Comparison of ENCODE assay signal across 23 mouse cellular contexts in genomic region chr2:78965396-78965795, GRCm38 (mm10).
DNase-seq lines count a peak whose midpoint lies in the region; ATAC-seq lines count a peak whose summit lies in the region.
"Had no signal": no experiment of that assay in that cellular context is flagged by ENCODE, and none has a peak within 500 bp of the region (broad histone marks: within the 10 kb centered on the region; RNA-seq: fewer than 3 reads in every experiment).

No protein-coding gene starts in this region.

- H3K4me1 ChIP-seq in midbrain, embryonic 13.5 days (replicated peaks), result peaks cover 14% of the 10 kb centered on the region
- H3K4me1 ChIP-seq in midbrain, embryonic 10.5 days, result peaks cover 16% of the 10 kb centered on the region

- H3K36me3 ChIP-seq in midbrain, embryonic 13.5 days, result no peaks in the 10 kb centered on the region
- no peaks in the 10 kb centered on the region for H3K36me3 ChIP-seq in midbrain, embryonic 10.5 days
- H3K36me3 ChIP-seq: embryonic facial prominence, embryonic 13.5 days; forebrain, embryonic 12.5 days; heart, embryonic 10.5 days; hindbrain, embryonic 15.5 days had no signal

- no peak overlapping the region for H3K4me2 ChIP-seq in midbrain, embryonic 13.5 days (replicated peaks)
- H3K4me2 ChIP-seq: embryonic facial prominence, embryonic 13.5 days; forebrain, embryonic 12.5 days; hindbrain, embryonic 15.5 days had no signal

- 0 out of 2 replicates have a peak, but pooled peaks have one; percentile 27 for ATAC-seq in midbrain, embryonic 13.5 days
- ATAC-seq: forebrain, embryonic 16.5 days; intestine, postnatal 0 days had no signal

- H3K9ac ChIP-seq in midbrain, embryonic 13.5 days (replicated peaks), result no peak overlapping the region
- H3K9ac ChIP-seq: embryonic facial prominence, embryonic 13.5 days; forebrain, embryonic 12.5 days; hindbrain, embryonic 15.5 days had no signal

- no peak overlapping the region for H3K27ac ChIP-seq in midbrain, embryonic 13.5 days
- H3K27ac ChIP-seq in midbrain, embryonic 10.5 days (replicated peaks), result no peak overlapping the region
- H3K27ac ChIP-seq: embryonic facial prominence, embryonic 13.5 days; forebrain, embryonic 12.5 days; gastrocnemius, adult 2 months; heart, embryonic 10.5 days; hindbrain, embryonic 15.5 days had no signal

- DNase-seq in embryo, embryonic 11 days, result peak; percentile 37
- no peak for DNase-seq in embryo, embryonic 9.5 days (ENCODE audit: extremely low spot score)
- DNase-seq in midbrain, embryonic 10.5 days (ENCODE audit: low spot score), result no peak
- peak; percentile 49 for DNase-seq in forelimb bud, embryonic 11.5 days (ENCODE audit: low read depth, low spot score)
- no peak for DNase-seq in gastrocnemius, adult 18-20 months (ENCODE audit: low spot score)
- DNase-seq in kidney, adult 9 months, result no peak
- DNase-seq: adrenal gland, adult 8-10 months; adrenal gland, postnatal 36 days; cerebellum, adult 11 months; cerebellum, adult 9-10 months; cerebellum, postnatal 36 days; gastrocnemius, adult 2 months; gastrocnemius, postnatal 36 days; heart, adult 18-20 months; heart, postnatal 10 days; heart, postnatal 4 days had no signal

- no peak overlapping the region for H3K4me3 ChIP-seq in midbrain, embryonic 13.5 days (replicated peaks)
- no peak overlapping the region for H3K4me3 ChIP-seq in midbrain, embryonic 10.5 days
- H3K4me3 ChIP-seq: embryonic facial prominence, embryonic 13.5 days; forebrain, embryonic 12.5 days; gastrocnemius, adult 2 months; heart, embryonic 10.5 days; hindbrain, embryonic 15.5 days had no signal

- H3K9me3 ChIP-seq in midbrain, embryonic 13.5 days, result no peaks in the 10 kb centered on the region
- no peaks in the 10 kb centered on the region for H3K9me3 ChIP-seq in midbrain, embryonic 10.5 days (replicated peaks)
- H3K9me3 ChIP-seq: embryonic facial prominence, embryonic 13.5 days; forebrain, embryonic 12.5 days; heart, embryonic 10.5 days; hindbrain, embryonic 15.5 days had no signal

- 71% methylated on average over 6 of the region's 6 CpGs for WGBS in midbrain, embryonic 13.5 days
- 83% methylated on average over 6 of the region's 6 CpGs for WGBS in midbrain, embryonic 10.5 days

- H3K27me3 ChIP-seq in midbrain, embryonic 13.5 days, result no peaks in the 10 kb centered on the region
- H3K27me3 ChIP-seq in midbrain, embryonic 10.5 days (ENCODE audit: low read depth, poor library complexity, severe bottlenecking), result no peaks in the 10 kb centered on the region
- H3K27me3 ChIP-seq: embryonic facial prominence, embryonic 13.5 days; forebrain, embryonic 12.5 days; hindbrain, embryonic 15.5 days had no signal

Comparison
In these comparisons a context has a peak if more than half of its experiments do, and no peak if none do; other contexts are left out.
1. DNase-seq: peak in embryo, embryonic 11 days (single experiment) and forelimb bud, embryonic 11.5 days (single experiment); none in embryo, embryonic 9.5 days (single experiment), midbrain, embryonic 10.5 days (single experiment), gastrocnemius, adult 18-20 months (single experiment) and kidney, adult 9 months (single experiment).